Mouse (Mus musculus) midbrain, embryonic 16.5 days (tissue): Measurements from ENCODE around the gene Nup107. TPM values are rescaled to one million over a fixed set of nuclear protein-coding genes. Genes with fewer than 3 reads are reported as not detected.

ENCODE experiments used
- ATAC-seq: fragments of 200-750 bp; cut with Nextera tagmentation; 2 replicates; pipeline ENCODE4 v1.8.0; 2017; ENCODE audit warnings: moderate TSS enrichment
- H3K27ac ChIP-seq: fragments of 300-500 bp; sonication (generic); 2 replicates; pipeline ENCODE4 v1.5.1; 2014; ENCODE audit warnings: mild to moderate bottlenecking, low read length, mixed read lengths
- H3K27me3 ChIP-seq: fragments of 300-500 bp; sonication (generic); 2 replicates; pipeline ENCODE4 v1.6.1; 2014; ENCODE audit warnings: low read depth, low read length, mixed read lengths; ENCODE audit not compliant: control insufficient read depth, insufficient read depth
- H3K36me3 ChIP-seq: fragments of 300-500 bp; sonication (generic); 2 replicates; pipeline ENCODE4 v1.6.1; 2014; ENCODE audit warnings: mild to moderate bottlenecking, low read length, moderate library complexity, mixed read lengths; ENCODE audit not compliant: control insufficient read depth, insufficient read depth
- H3K4me1 ChIP-seq: fragments of 300-500 bp; sonication (generic); 2 replicates; pipeline ENCODE4 v1.6.1; 2014; ENCODE audit warnings: mild to moderate bottlenecking, low read length, mixed read lengths; ENCODE audit not compliant: control insufficient read depth, insufficient read depth
- H3K4me2 ChIP-seq: fragments of 300-500 bp; sonication (generic); 2 replicates; pipeline ENCODE4 v1.6.1; 2014; ENCODE audit warnings: mild to moderate bottlenecking, low read length, mixed read lengths
- H3K4me3 ChIP-seq: fragments of 300-500 bp; sonication (generic); 2 replicates; pipeline ENCODE4 v1.5.1; 2014; ENCODE audit warnings: low read depth, mild to moderate bottlenecking, low read length, moderate library complexity, mixed read lengths
- H3K9ac ChIP-seq: fragments of 300-500 bp; sonication (generic); 2 replicates; pipeline ENCODE4 v1.6.1; 2014; ENCODE audit warnings: low read depth, low read length, mixed read lengths
- H3K9me3 ChIP-seq: fragments of 300-500 bp; sonication (generic); replicated peaks from 2 replicates; pipeline ENCODE4 v1.6.1; 2014; ENCODE audit warnings: mild to moderate bottlenecking, low read length, mixed read lengths; ENCODE audit not compliant: control insufficient read depth, poor library complexity, severe bottlenecking
- WGBS: fragments of 180-500 bp; shearing (Covaris S2); extraction: QIAGEN DNeasy Blood & Tissue Kit; methylation state at CpG from one replicate; pipeline ENCODE4 v1.1.7; 2014; 5-methylcytosine and 5-hydroxymethylcytosine counted together
- polyA plus RNA-seq: library from polyadenylated mRNA; unstranded; fragments of >200 nt; fragmentation: Nextera tagmentation; extraction: Ambion mirVana; gene quantifications from 2 replicates; pipeline ENCODE4 v1.2.1, GENCODE M21; 2015

Gene Nup107
- polyA plus RNA-seq, 1 experiment from 2014 or later = 29.4 TPM

- no peak overlapping the region for H3K4me2 ChIP-seq
- no peak for ATAC-seq
- H3K27ac ChIP-seq = no peak overlapping the region
- no peak overlapping the region for H3K9ac ChIP-seq
- WGBS = 95% methylated on average over 8 of the region's 8 CpGs
- H3K9me3 ChIP-seq = no peaks in the 10 kb centered on the region
- no peaks in the 10 kb centered on the region for H3K27me3 ChIP-seq
- H3K4me3 ChIP-seq = no peak overlapping the region
- peaks cover 5% of the 10 kb centered on the region; the same call in 1 of the 2 replicates for H3K4me1 ChIP-seq
- H3K36me3 ChIP-seq = peaks cover 15% of the 10 kb centered on the region
Measured at GRCm38 (mm10) chr10:117811555-117811954, 19.1 kb upstream of the Nup107 start.

- peaks cover 5% of the 10 kb centered on the region; the same call in 1 of the 2 replicates for H3K4me1 ChIP-seq
- no peak overlapping the region for H3K4me2 ChIP-seq
- no peak overlapping the region for H3K4me3 ChIP-seq
- peaks cover 7% of the 10 kb centered on the region; the same call in 1 of the 2 replicates for H3K36me3 ChIP-seq
- no peak for ATAC-seq
- H3K27ac ChIP-seq = no peak overlapping the region
- no peak overlapping the region for H3K9ac ChIP-seq
- H3K9me3 ChIP-seq = no peaks in the 10 kb centered on the region
- H3K27me3 ChIP-seq = no peaks in the 10 kb centered on the region
- WGBS = 82% methylated on average over 11 of the region's 11 CpGs
Measured at GRCm38 (mm10) chr10:117810506-117810905, 18.0 kb upstream of the Nup107 start.

- H3K4me2 ChIP-seq = no peak overlapping the region
- H3K27ac ChIP-seq = no peak overlapping the region
- H3K9ac ChIP-seq = no peak overlapping the region
- ATAC-seq = no peak
- 85% methylated on average over 6 of the region's 6 CpGs for WGBS
- peaks cover 5% of the 10 kb centered on the region; the same call in 1 of the 2 replicates for H3K4me1 ChIP-seq
- peaks cover 5% of the 10 kb centered on the region; the same call in 1 of the 2 replicates for H3K36me3 ChIP-seq
- no peak overlapping the region for H3K4me3 ChIP-seq
- H3K27me3 ChIP-seq = no peaks in the 10 kb centered on the region
- H3K9me3 ChIP-seq = no peaks in the 10 kb centered on the region
Measured at GRCm38 (mm10) chr10:117808068-117808467, 15.6 kb upstream of the Nup107 start.

GRCm38 (mm10) chr10:117805919-117806318 is 13.4 kb upstream of the Nup107 start:
- no peak overlapping the region for H3K4me2 ChIP-seq
- no peaks in the 10 kb centered on the region for H3K9me3 ChIP-seq
- no peaks in the 10 kb centered on the region for H3K27me3 ChIP-seq
- WGBS = 50% methylated on average over 9 of the region's 9 CpGs
- no peak overlapping the region for H3K9ac ChIP-seq
- H3K4me1 ChIP-seq = peaks cover 5% of the 10 kb centered on the region; the same call in 1 of the 2 replicates
- H3K4me3 ChIP-seq = no peak overlapping the region
- ATAC-seq = no peak
- no peak overlapping the region for H3K27ac ChIP-seq
- no peaks in the 10 kb centered on the region for H3K36me3 ChIP-seq

- Histone ChIP-seq H3K4me1 (peaks cover 3% of the 10 kb centered on the region; the same call in 1 of the 2 replicates), H3K4me3 (no peak overlapping the region), H3K4me2 (no peak overlapping the region), H3K36me3 (no peaks in the 10 kb centered on the region), H3K27me3 (no peaks in the 10 kb centered on the region), H3K27ac (no peak overlapping the region), H3K9ac (no peak overlapping the region), H3K9me3 (no peaks in the 10 kb centered on the region)
- no peak for ATAC-seq
- WGBS = 89% methylated on average over 31 of the region's 31 CpGs
Measured at GRCm38 (mm10) chr10:117803870-117804850, 11.7 kb upstream of the Nup107 start.

- ATAC-seq = no peak
- H3K4me3 ChIP-seq = no peak overlapping the region
- H3K27me3 ChIP-seq = no peaks in the 10 kb centered on the region
Measured at GRCm38 (mm10) chr10:117801886-117802285, 9.4 kb upstream of the Nup107 start.

GRCm38 (mm10) chr10:117799806-117800205 is 7.3 kb upstream of the Nup107 start:
- WGBS = 94% methylated on average over 11 of the region's 11 CpGs
- ATAC-seq = no peak
- Histone ChIP-seq H3K4me2 (no peak overlapping the region), H3K36me3 (no peaks in the 10 kb centered on the region), H3K4me3 (no peak overlapping the region), H3K9ac (no peak overlapping the region), H3K9me3 (no peaks in the 10 kb centered on the region), H3K4me1 (no peaks in the 10 kb centered on the region), H3K27me3 (no peaks in the 10 kb centered on the region), H3K27ac (no peak overlapping the region)

More at GRCm38 (mm10) chr10:117801886-117802285, 9.4 kb upstream of the Nup107 start:
- Histone ChIP-seq H3K27ac (no peak overlapping the region), H3K9me3 (no peaks in the 10 kb centered on the region), H3K4me1 (no peaks in the 10 kb centered on the region), H3K4me2 (no peak overlapping the region), H3K9ac (no peak overlapping the region), H3K36me3 (no peaks in the 10 kb centered on the region)
- WGBS = 93% methylated on average over 9 of the region's 9 CpGs

- H3K27me3 ChIP-seq = no peaks in the 10 kb centered on the region
- H3K27ac ChIP-seq = no peak overlapping the region
- no peak for ATAC-seq
- H3K4me1 ChIP-seq = no peaks in the 10 kb centered on the region
- H3K9ac ChIP-seq = no peak overlapping the region
- 87% methylated on average over 6 of the region's 6 CpGs for WGBS
- no peak overlapping the region for H3K4me2 ChIP-seq
- H3K36me3 ChIP-seq = no peaks in the 10 kb centered on the region
- no peak overlapping the region for H3K4me3 ChIP-seq
- no peaks in the 10 kb centered on the region for H3K9me3 ChIP-seq
Measured at GRCm38 (mm10) chr10:117798436-117799035, 6.0 kb upstream of the Nup107 start.

GRCm38 (mm10) chr10:117797684-117798083 is 5.2 kb upstream of the Nup107 start:
- H3K4me2 ChIP-seq = no peak overlapping the region
- no peak for ATAC-seq
- no peaks in the 10 kb centered on the region for H3K36me3 ChIP-seq
- no peak overlapping the region for H3K4me3 ChIP-seq
- H3K9ac ChIP-seq = no peak overlapping the region
- H3K27ac ChIP-seq = no peak overlapping the region
- H3K4me1 ChIP-seq = peaks cover 3% of the 10 kb centered on the region; the same call in 1 of the 2 replicates
- no peaks in the 10 kb centered on the region for H3K9me3 ChIP-seq
- no peaks in the 10 kb centered on the region for H3K27me3 ChIP-seq
- WGBS = 79% methylated on average over 7 of the region's 7 CpGs
